Mouse (Mus musculus) embryo, embryonic 10 days (tissue): ENCODE data around the gene Olfr776.
"Not testable (repeated sequence)": the region's sequence is repeated elsewhere in the genome, so short reads cannot be mapped to it uniquely, and the experiment has no call there.

Experiments used
- DNase-seq: peaks from one replicate; pipeline ENCODE4 v3.0.0-alpha.2; 2015; ENCODE audit warnings: low spot score

Gene Olfr776

GRCm38 (mm10) chr10:129258827-129259226 lies at the start of gene Olfr776:
Gene Olfr776, plus strand, starts transcription at chr10:129259127.
- no peak for DNase-seq

GRCm38 (mm10) chr10:129230737-129231136 lies 28.2 kb upstream of the Olfr776 start:
- no peak for DNase-seq

DNA sequence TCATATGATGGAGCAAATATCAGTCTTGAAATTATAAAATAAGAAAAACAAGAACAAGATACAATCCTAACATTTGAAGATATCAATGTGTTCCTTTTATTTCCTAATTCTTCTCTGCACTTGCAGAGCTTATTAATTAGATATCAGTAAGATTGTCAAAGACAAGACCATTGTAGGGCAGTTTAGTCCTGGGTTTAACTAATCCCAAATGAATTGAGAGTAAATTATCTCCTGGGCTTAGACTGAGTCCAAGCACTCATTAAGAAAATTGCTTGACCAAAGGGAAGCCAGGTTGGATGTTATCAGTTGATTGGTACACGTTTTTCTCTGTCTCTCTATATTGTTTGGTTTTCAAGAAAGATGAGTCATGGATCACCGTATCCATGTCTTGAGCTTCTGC lies 23.0 kb upstream of the Olfr776 start, which contains the start of gene Olfr774:
Olfr774 (plus strand) TSS at position 301 of the 400 bp plus-strand sequence.
- DNase-seq, result no peak

GRCm38 (mm10) chr10:129248112-129248511 lies 10.8 kb upstream of the Olfr776 start, which contains the start of gene Olfr775:
Gene Olfr775, plus strand, starts transcription at chr10:129248412.
- DNase-seq, result no peak

- DNase-seq, result no peak
These were observed 12.2 kb downstream of the Olfr776 start, which contains the start of gene Olfr777 for GRCm38 (mm10) chr10:129271081-129271535. Gene Olfr777, minus strand, starts transcription at chr10:129271485.

- DNase-seq, result not testable (repeated sequence)
These were observed 54.0 kb downstream of the Olfr776 start for GRCm38 (mm10) chr10:129312973-129313372.

GRCm38 (mm10) chr10:129313521-129313920 lies 54.6 kb downstream of the Olfr776 start:
- DNase-seq, result not testable (repeated sequence)
